Mouse (Mus musculus) right cerebral cortex, adult 2 months (tissue): ENCODE measurements around the gene Fam124a.
"Not testable (repeated sequence)": the region's sequence is repeated elsewhere in the genome, so short reads cannot be mapped to it uniquely, and the experiment has no call there.

ENCODE experiments used
- DNase-seq, 2 experiments: peaks; one replicate each; pipeline ENCODE4 v3.0.0; 2021 to 2022; ENCODE audit warnings: low spot score in 2 of 2

Fam124a gene

DNA sequence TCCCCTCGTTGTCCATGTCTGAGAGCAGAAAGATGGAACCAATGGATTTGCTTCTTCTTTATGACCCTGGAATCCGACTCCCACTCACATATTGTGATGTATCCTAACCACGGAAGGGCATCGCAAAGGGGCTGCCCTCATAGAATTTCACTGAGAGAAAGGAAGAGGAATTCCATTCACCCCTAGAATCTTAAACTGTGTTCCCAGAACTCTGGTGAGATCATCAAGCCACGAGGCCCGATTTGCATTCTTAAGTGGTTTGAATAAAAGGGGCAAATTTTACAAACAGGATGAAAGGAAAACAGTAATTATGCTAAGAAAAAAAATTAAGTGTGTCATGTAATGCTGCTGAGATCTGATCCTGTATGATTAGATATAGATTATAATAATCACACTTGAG lies 19.4 kb downstream of the Fam124a start:
- DNase-seq, result no peak

DNA sequence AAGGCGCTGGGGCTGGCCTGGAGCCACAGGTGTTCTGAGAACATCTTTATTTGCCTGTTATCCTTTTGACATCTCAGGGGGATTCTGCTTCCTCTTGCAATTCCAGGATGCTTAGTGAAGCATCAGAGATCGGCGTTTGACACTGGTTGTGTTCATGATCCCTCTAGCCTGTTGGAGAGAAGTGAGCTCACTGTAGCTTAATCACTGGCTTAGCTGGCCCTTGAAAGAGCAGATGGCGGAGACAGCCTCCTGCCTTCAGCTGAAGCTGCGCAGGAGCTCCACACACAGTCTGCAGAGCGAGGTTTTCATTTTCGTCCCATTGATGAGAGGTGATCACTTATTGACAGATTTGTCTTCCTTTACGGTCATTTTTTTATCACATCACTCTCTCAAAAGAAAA lies 20.3 kb downstream of the Fam124a start:
- DNase-seq, result peak; percentile 32 to 49

DNA sequence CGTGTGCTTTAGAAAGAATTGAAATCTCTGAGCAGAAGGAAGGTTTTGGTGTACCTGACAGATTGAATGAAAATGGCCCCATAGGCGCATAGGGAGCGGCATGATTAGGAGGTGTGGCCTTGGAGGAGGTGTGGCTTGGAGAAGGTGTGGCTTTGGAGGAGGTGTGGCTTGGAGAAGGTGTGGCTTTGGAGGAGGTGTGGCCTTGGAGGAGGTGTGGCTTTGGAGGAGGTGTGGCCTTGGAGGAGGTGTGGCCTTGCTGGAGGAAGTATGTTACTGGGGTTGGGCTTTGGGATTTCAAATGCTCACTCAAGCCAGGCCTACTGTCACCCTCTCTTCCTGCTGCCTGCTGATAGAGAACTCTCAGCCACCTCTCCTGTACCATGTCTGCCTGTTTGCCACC lies 25.4 kb downstream of the Fam124a start:
- no peak for DNase-seq

DNA sequence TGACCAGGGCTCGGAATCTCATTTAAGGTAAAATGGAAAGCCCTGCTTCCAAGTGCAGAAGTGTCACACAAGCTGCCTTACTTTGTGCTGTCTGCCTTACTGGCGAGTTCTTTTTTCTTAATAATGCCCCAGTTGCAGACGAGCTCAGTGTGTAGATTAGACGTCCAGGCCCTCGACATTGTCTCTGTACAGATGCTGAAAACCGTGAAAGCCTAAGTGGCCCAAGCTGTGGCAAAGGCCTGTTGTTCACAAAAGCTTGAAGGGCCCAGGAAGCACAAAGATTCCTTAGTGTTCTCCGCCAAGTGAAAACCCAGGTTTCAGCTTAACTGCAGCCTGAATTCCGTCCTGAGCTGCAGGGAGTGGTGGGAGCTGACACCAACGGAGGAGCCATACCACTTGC lies 26.2 kb downstream of the Fam124a start:
- DNase-seq, result no peak

DNA sequence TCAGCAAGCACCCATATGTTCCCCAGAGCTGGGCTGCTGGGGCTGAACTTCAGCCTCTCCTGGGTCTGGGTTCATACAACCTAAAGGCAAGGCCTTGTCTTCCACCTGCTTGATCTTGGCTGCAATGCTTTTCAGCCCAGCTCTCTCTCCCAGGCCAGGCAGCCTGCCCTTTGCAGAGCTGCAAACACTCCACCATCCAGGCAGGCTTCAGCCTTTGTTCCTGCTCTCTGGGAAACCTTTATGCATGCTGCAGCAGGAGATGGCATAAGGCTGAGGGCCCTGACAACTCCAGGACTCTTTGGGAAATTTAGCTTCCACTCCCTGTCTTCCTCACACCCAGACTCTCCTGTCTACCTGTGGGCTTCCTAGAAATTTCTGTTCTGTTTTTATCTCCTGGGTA lies 29.1 kb downstream of the Fam124a start:
- no peak for DNase-seq

DNA sequence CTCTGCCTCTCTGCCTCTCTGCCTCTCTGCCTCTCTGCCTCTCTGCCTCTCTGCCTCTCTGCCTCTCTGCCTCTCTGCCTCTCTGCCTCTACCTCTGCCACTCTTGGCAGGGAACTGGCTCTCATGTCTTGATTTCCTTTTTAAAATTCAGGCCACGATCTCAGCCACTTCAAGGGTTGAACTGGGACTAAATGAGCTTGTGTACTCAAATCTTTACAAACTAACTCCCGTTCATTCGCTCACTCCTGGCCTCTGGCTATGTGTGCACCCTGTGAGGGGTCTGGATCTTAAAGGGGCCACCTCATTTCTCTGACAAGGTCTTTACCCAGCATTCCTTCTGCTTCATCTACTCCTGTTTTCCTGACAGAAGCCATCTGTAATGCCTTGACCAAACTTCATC lies 29.8 kb downstream of the Fam124a start:
- DNase-seq, result no peak

DNA sequence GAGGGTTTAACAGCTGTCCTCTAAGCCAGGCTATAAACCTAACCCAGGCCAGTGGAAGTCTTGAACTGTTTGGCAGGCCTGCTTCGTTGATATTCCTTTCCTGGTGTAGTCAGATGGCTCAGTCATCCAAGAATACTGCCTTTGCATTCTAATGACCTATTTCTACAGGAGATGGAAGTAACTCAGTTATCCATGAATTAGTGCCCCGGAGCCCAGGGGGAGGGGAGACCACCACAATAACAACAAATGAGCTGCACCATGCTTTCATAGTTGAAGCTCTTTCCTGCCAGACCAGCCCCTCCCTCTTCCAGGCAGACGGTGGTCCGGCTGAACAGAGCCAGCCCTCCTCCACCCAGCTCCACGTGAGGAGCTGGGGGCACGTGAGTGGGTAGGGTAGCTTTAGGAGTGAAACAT lies 44.6 kb downstream of the Fam124a start:
- DNase-seq, result no peak

DNA sequence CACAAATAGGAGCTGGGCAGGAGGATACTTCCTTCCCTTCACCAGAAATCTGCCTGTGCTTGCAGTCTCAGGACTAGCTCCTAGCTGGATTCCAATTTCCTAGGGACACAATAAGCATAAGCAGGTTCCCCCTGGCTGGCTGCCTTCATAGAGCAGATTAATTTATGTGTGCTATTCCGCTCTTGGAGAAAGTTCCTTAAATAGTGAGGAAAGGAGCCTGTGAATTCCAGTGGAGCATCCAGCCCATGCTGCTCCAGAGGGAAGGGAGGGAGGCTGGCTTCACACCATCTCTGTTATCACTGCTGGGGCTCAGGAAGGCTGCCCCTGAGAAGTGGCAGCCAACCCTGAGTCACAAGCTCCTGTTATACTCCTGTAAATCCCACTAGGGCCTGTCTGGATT lies 46.7 kb downstream of the Fam124a start:
- DNase-seq, result peak; percentile 25 to 34

DNA sequence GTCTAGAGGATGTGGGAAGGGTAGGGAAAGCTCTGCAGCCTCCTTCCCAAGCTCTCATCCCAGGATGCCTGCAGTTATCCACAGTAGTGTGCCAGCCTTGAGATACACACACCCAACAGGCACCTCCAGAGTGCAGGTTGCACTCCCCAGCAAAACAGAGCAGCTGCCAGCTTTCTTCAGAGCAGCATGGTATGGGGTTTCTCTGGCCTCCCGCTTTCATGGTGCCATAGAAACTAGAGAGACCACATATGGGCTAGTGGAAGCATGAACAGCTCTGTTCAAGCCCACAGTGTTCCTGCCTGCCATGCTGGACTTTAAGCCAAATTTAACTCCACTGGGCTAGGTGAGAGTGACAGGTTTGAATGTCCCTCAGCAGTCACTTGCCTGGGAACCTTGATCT lies 47.3 kb downstream of the Fam124a start:
- DNase-seq, result no peak

DNA sequence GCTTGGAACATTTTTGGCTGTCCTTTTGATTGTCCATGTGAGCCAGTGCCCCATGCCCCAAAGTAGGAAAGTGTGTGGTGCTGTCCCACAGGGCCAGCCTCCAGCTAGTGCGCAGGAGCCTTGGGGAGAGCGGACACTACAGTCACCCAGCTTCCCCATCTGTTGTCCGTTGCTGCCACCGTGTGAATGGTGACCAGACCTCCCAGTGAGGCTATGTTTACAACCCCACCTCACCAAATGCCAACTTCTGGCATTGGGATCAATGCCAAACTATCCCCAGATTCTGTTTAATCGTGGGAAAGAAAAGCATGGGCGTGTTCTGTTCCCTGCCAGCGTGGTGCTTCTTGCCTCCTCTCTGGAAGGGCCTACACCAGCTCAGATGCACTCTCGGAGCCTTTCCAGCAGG lies 52.3 kb downstream of the Fam124a start:
- DNase-seq, result peak; percentile 38 to 46

DNA sequence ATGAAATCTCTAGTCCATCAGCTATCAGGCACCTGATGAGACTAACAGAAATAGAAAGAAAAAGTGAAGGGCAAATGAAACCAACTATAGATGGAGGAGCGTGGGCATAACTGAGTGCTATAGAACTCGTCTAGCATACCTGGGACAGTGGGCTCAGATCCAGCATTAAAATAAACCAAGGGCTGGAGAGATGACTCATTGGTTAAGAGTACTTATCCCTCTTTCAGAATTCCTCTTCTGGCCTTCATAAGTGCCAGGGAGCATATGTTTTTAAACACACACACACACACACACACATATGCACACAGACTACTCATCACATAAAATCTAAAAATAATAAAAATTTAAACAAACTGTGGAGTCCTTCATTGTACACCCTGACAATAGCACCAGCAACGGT lies 54.4 kb downstream of the Fam124a start:
- DNase-seq, result no peak

DNA sequence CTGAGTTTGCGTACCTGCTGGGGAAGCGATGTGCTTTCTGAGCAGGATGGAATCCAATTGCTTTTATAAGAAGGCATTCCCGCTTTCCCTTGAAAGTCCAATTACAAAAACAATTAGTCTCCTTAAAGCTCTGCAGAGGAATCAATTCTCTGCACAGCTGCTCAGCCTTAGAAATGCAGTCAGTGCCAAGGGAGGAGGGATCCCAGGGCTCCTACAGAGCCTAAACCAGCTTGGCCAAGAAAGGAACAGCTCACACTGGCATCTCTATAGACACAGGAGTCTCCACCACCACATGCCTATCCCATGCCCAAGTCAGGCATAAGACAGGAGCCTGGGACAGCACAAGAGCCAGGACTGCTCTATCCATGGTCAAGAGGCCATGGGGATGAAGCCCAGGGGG lies 66.9 kb downstream of the Fam124a start:
- peak in 1 of 2 experiments; percentile 27 for DNase-seq

DNA sequence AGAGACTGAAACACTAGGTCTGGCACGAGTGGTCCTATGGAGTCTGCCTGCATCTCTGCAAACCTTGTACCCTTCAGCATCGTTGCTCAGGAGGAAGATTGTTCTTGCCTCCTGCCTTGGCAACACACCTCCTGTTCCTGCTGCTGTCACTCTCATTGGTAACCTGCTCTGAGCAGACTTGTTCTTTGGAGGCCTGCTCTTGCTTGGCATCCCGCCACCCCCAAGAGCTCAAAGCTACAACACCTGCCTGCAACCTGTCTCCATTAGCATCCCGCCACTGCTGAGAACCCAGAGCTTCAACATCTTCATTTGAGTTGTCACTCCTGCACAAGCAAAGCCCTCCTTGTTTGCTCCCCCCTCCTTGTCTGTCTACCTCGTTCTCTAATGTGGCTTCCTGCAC lies 72.4 kb downstream of the Fam124a start:
- DNase-seq, result no peak

DNA sequence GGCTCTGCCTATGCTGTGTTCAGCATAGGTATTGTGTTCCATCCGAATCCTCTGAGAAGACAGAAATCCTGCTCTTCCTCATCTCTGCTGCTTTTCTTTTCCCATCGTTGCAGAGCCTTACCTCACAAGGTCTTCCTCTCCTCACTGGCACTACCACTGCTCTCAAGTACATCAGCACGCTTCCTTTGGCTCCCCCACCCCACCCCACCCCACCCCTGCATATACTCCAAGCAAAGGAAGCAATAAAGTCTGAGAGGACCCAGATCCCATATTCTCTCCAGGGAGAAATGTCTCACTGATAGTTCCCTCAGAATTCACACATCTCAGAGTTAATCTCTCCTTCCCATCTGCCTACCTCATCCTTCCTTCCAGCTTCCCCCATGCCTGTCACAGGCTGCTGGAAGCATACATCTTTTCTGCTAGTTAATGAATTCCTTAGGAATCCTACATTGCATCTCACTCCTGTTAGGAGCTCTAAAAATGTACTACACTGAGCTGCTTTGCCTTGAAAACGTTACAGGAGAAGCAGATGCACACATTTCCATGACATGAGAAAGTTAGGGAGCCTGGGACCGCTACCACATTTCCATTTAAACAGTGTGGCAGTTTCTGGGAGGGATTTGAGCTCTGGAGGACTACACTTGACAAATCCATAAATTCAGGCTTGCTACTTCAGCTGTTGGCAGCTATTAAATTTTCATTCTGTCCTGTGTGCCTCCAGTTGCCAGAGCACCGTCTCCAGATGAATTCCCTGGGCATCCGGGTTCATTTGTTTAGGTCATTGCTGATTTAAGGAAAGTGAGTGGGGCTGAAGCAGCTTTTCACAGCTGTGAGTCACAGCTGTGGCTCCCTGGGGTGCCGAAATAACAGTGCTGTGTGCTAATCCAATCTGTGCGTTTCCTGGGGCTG lies 82.2 kb downstream of the Fam124a start:
- DNase-seq, result peak; percentile 38 to 57

DNA sequence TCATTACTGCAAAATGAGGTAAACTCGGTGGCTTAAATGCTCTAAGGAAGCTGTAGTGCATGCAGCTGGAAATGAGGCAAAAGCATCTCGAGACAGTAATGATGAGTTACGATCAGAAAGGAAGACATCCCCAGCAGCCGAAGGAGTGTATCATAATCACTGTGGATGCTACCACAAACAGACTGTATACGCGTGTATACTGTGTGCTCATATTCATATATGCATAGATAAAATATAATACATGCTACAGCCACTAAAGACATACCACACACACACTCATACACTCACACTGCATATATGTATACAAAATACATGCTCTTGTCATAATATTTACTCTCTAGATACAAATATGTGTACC lies 82.8 kb downstream of the Fam124a start:
- no peak for DNase-seq

DNA sequence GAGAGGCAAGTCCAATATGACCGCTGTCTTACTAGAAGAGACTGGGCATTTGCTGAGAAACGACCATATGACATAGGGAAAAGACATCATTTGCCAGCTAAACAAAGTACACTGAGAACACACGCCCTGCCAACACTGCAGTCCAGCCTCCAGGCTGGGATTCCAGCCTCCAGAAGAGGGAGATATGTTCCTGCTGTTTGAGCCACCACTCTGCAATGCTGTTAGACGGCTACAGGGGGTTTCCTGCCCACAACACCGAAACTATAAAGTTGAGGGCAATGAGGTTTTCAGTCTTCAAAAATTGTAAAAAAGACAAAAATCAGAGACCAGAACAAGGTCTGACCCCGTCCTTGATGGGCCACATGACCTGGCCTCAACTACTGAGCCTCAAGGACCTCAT lies 83.6 kb downstream of the Fam124a start:
- DNase-seq, result peak; percentile 12 to 22

DNA sequence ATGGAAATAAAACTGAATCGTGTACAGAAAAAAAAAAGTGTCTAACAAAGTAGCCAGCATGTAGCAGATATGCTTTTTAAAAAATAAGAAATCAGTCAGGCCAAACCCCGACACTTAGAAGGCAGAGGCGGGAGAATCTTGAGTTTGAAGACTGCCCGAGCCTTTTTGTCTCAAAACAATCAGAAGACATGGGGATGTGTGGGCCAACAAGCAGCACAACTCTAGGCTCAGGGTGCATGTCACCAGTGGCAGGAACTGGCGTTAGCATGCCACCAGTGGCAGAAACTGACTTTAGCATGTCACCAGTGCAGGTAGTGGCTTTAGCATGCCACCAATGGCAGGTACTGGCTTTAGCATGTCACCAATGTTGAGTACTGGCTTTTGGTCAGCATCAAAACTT lies 84.0 kb downstream of the Fam124a start:
- DNase-seq, result no peak

DNA sequence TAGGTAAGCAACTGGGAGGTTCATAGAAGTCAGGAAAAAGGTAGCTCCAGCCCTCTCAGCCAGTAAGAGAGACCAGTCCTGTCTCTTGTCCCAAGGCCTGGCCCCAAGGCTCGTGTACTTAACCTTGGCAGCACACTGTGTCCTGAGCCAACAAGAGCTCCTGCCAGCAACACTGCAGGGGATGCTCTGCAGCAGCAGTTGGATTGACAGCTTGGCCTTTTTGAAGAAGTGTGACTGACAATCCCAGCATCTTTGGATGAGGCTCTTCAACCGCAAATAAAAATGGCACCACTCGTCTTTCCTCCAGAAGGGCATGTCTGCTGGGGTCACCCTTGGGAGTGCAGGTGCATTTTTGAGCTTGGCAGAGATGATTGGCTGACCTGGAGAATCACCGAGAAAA lies 84.9 kb downstream of the Fam124a start:
- DNase-seq, result no peak

DNA sequence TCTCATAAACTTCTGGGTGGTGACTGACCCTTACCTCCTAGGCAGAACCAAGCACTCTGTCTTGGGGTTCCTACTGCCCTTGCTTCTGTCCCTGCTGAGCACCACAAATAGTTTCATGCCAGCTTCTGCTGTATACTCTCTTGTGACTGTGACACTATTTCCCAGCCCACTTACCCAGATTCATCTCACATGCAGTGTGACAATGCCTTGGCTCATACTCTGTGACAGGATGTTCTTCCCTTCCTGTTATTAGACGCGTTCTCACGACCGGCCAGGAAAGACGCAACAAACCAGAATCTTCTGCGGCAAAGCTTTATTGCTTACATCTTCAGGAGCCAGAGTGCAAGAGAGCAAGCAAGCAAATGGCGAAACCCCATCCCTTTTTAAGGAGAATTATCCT lies 86.8 kb downstream of the Fam124a start:
- DNase-seq, result not testable (repeated sequence)

DNA sequence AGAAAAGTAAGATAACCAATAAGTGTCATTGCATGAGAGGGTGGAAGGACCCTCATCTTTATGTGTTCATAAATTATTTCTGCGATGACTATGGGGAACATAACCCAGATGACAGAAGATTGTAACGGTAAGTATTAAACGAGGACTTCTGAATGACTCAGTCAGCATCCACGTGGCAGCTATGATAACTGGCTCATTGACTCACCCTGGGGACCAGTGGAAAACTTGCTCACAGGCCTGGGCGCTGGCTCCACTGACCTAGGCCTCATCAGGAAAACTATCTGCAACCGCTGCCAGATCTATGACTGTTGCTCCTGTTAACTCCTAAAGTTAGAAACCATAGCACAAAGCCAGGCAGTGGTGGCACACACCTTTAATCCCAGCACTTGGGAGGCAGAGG lies 92.9 kb downstream of the Fam124a start:
- no peak for DNase-seq

DNA sequence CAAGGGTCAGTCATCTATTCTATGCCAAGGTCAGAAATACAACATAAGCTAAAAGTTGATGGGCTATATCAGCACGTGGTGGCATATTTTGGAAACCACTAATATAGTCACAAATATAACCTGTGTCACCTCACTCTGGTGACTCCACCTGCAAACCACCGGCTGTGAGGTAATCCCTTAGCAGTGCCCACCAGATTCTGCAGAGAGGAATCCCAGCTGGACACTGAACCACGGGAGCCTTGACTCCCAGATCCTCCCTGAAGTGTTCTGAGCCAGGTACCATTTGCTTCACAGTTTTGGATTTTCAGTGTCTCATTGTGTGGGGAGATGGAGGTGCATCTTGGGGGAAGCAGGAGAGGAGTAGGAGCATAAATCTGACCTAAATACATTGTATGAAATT lies 94.8 kb downstream of the Fam124a start:
- no peak for DNase-seq

DNA sequence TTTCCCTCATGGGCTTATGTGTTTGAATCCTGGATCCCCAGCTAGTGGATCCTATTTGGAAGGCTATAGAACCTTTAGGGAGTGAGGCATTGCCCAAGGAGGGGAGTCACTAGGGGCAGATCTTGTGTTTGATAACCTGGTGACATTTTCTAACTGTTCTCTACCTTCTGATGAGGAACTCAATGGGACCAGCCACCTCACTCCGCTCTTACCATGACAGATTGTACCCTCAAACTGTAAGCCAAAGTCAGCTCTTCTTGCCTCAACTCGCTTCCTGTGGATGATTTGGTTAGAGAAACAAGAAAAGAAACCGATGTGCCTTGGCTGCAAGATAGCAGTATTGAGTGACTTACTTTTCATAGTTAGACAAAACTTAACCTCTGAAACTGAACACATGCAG lies 96.2 kb downstream of the Fam124a start:
- DNase-seq, result no peak

DNA sequence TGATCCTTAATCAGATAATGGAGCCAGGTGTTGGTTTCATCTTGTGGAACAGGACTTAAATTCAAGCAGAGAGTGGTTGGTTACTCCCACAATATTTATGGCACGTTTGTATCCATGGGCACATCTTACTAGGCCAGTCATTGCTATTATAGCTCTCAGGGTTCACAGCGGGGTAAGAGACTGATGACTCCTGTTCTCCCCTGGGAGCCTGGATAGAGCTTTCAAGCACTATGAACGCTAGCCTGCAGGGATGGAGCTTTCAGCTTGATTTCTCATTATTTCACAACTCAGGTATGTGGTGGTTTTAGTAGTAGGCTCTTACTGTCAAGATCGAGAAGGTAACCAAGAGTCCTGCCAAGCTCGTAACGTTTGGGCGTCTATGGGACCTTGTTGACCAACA lies 100.5 kb downstream of the Fam124a start:
- no peak for DNase-seq

DNA sequence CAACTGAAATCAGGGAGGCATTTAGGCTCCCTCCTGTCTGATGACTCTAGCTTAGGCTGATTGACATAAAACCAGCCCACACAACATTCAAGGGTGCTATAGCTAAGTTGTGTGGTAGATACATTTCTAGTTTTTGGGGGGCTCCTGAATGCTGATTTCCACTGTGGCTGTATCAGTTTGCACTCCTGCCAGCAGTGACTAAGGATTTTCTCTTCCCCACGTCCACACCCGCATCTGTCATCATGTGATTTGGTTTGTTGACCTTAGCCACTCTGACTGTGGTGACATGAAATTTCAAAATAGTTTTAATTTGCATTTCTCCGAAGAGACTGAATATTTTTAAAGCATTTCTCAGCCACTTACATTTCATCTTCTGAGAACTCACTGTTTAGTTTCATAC lies 101.9 kb downstream of the Fam124a start:
- DNase-seq, result no peak
